Mouse (Mus musculus) spleen, adult 2 months (tissue): ENCODE results near the gene Rsf1. TPM values are rescaled to one million over a fixed set of nuclear protein-coding genes. Genes with fewer than 3 reads are reported as not detected.

Source experiments
- DNase-seq, 2 experiments: peaks; one replicate each; pipeline versions ENCODE4 v3.0.0 to v3.0.0-alpha.2; 2012 to 2021; ENCODE audit warnings: low spot score in 2 of 2, low read depth in 1 of 2
- H3K27ac ChIP-seq: fragments of 200-500 bp; 2 replicates; pipeline ENCODE4 v1.5.1; 2012; ENCODE audit warnings: low read length, inconsistent platforms; ENCODE audit not compliant: insufficient read depth
- H3K27me3 ChIP-seq: fragments of 200-500 bp; 2 replicates; pipeline ENCODE4 v1.6.1; 2012; ENCODE audit warnings: mild to moderate bottlenecking, moderate library complexity, low read length, inconsistent platforms; ENCODE audit not compliant: control insufficient read depth, insufficient read depth
- H3K36me3 ChIP-seq: fragments of 200-500 bp; 2 replicates; pipeline ENCODE4 v1.6.1; 2012; ENCODE audit warnings: mild to moderate bottlenecking, low read length, inconsistent platforms; ENCODE audit not compliant: control insufficient read depth, insufficient read depth
- H3K4me1 ChIP-seq: fragments of 200-500 bp; 2 replicates; pipeline ENCODE4 v1.6.1; 2011; ENCODE audit warnings: inconsistent platforms; ENCODE audit not compliant: control insufficient read depth, insufficient read depth, insufficient read length
- H3K4me3 ChIP-seq: fragments of 200-500 bp; 2 replicates; pipeline ENCODE4 v1.5.1; 2011; ENCODE audit warnings: mild to moderate bottlenecking, inconsistent platforms; ENCODE audit not compliant: insufficient read depth, insufficient read length; ENCODE audit errors: extremely low read depth
- CTCF ChIP-seq: fragments of 200-500 bp; IDR thresholded peaks from 2 replicates; pipeline ENCODE4 v1.5.1; 2011; ENCODE audit warnings: mild to moderate bottlenecking, inconsistent platforms; ENCODE audit not compliant: insufficient read depth, insufficient read length, insufficient replicate concordance; ENCODE audit errors: extremely low read depth
- POLR2A ChIP-seq: fragments of 200-500 bp; IDR thresholded peaks from 2 replicates; pipeline ENCODE4 v1.6.1; 2011; ENCODE audit warnings: low read depth, low read length, inconsistent platforms
- WGBS: fragments of 180-500 bp; shearing (Covaris S2); methylation state at CpG from one replicate; pipeline ENCODE4 v1.1.7; 2018; 5-methylcytosine and 5-hydroxymethylcytosine counted together
- polyA plus RNA-seq: library from polyadenylated mRNA; depleted of rRNA; stranded (reverse); fragments of >200 nt; gene quantifications from 2 replicates; pipeline ENCODE4 v1.2.3, GENCODE M21; 2012

Gene Rsf1
- polyA plus RNA-seq, 1 experiment = 1.8 TPM

- WGBS = 96% methylated on average over 4 of the region's 4 CpGs
- Histone ChIP-seq H3K27ac (no peak overlapping the region), H3K4me3 (no peak overlapping the region), H3K4me1 (no peaks in the 10 kb centered on the region), H3K27me3 (no peaks in the 10 kb centered on the region), H3K36me3 (peaks cover 22% of the 10 kb centered on the region)
- no peak for DNase-seq
- TF ChIP-seq CTCF = no peak
- no peak for TF ChIP-seq POLR2A
Observed at GRCm38 (mm10) chr7:97661634-97662033, 81.9 kb downstream of the Rsf1 start.

- H3K27me3 ChIP-seq = no peaks in the 10 kb centered on the region
- no peak overlapping the region for H3K4me3 ChIP-seq
- H3K4me1 ChIP-seq = no peaks in the 10 kb centered on the region
- H3K36me3 ChIP-seq = peaks cover 29% of the 10 kb centered on the region
- TF ChIP-seq POLR2A (no peak), CTCF (no peak)
- 9% methylated on average over 1 of the region's 1 CpGs for WGBS
- no peak overlapping the region for H3K27ac ChIP-seq
- no peak for DNase-seq
Observed at GRCm38 (mm10) chr7:97679239-97679638, 99.5 kb downstream of the Rsf1 start.

- Histone ChIP-seq H3K27me3 (no peaks in the 10 kb centered on the region), H3K4me1 (no peaks in the 10 kb centered on the region), H3K36me3 (peaks cover 18% of the 10 kb centered on the region), H3K4me3 (no peak overlapping the region), H3K27ac (no peak overlapping the region)
- WGBS = 71% methylated on average over 2 of the region's 2 CpGs
- TF ChIP-seq CTCF (no peak), POLR2A (no peak)
- DNase-seq = no peak
Observed at GRCm38 (mm10) chr7:97687831-97688230, 108.1 kb downstream of the Rsf1 start.

- H3K36me3 ChIP-seq = no peaks in the 10 kb centered on the region
- H3K27ac ChIP-seq = no peak overlapping the region
- no peak for TF ChIP-seq CTCF
- no peak for TF ChIP-seq POLR2A
- WGBS = 96% methylated on average over 1 of the region's 1 CpGs
- no peak for DNase-seq
- no peak overlapping the region for H3K4me3 ChIP-seq
- peaks cover 5% of the 10 kb centered on the region; the same call in 1 of the 2 replicates for H3K4me1 ChIP-seq
- H3K27me3 ChIP-seq = no peaks in the 10 kb centered on the region
Observed at GRCm38 (mm10) chr7:97695441-97695840, 115.8 kb downstream of the Rsf1 start.

- H3K4me3 ChIP-seq = peak overlapping the region; percentile 97
- H3K4me1 ChIP-seq = peaks cover 5% of the 10 kb centered on the region; the same call in 1 of the 2 replicates
- H3K27ac ChIP-seq = peak overlapping the region; percentile 50; the same call in 1 of the 2 replicates
- no peaks in the 10 kb centered on the region for H3K27me3 ChIP-seq
- no peak for TF ChIP-seq POLR2A
- TF ChIP-seq CTCF = no peak
- WGBS = 46% methylated on average over 19 of the region's 19 CpGs
- DNase-seq = peak in 1 of 2 experiments; percentile 24
- H3K36me3 ChIP-seq = no peaks in the 10 kb centered on the region
Observed at GRCm38 (mm10) chr7:97696133-97696505, 116.4 kb downstream of the Rsf1 start.

- Histone ChIP-seq H3K4me1 (peaks cover 5% of the 10 kb centered on the region; the same call in 1 of the 2 replicates), H3K27ac (peak within 1 kb of the TSS; percentile 50; the same call in 1 of the 2 replicates), H3K27me3 (no peaks in the 10 kb centered on the region), H3K36me3 (no peaks in the 10 kb centered on the region), H3K4me3 (peak within 1 kb of the TSS; percentile 97)
- peak; percentile 83 to 93 for DNase-seq
- WGBS = under 1% methylated on average over 63 of the region's 63 CpGs
- TF ChIP-seq POLR2A (peak; percentile 39; the same call in 1 of the 2 replicates), CTCF (no peak)
Observed at GRCm38 (mm10) chr7:97696506-97697254, 117.0 kb downstream of the Rsf1 start, which contains the start of gene Clns1a. Gene Clns1a (plus strand): TSS chr7:97696634.

GRCm38 (mm10) chr7:97700173-97700572 is 120.5 kb downstream of the Rsf1 start:
- Histone ChIP-seq H3K27ac (no peak overlapping the region), H3K36me3 (peaks cover 1% of the 10 kb centered on the region; the same call in 1 of the 2 replicates), H3K4me3 (no peak overlapping the region), H3K27me3 (no peaks in the 10 kb centered on the region), H3K4me1 (peaks cover 5% of the 10 kb centered on the region; the same call in 1 of the 2 replicates)
- TF ChIP-seq POLR2A = no peak
- DNase-seq = no peak
- 89% methylated on average over 4 of the region's 4 CpGs for WGBS
